Mouse (Mus musculus) kidney, embryonic 15.5 days (tissue): ENCODE data around the gene Dynlt1a. TPM values are rescaled to one million over a fixed set of nuclear protein-coding genes. Genes with fewer than 3 reads are reported as not detected.
A peak's percentile ranks its signal among the peaks of the same experiment; 100 is the strongest.
"Not testable (repeated sequence)": the region's sequence is repeated elsewhere in the genome, so short reads cannot be mapped to it uniquely, and the experiment has no call there.

Experiments
- ATAC-seq: fragments of 200-750 bp; cut with Nextera tagmentation; replicated peaks from 2 replicates; pipeline ENCODE4 v1.8.0; 2017; ENCODE audit warnings: moderate TSS enrichment; ENCODE audit not compliant: low FRiP score
- H3K27ac ChIP-seq: fragments of 300-500 bp; sonication (generic); 2 replicates; pipeline ENCODE4 v1.5.1; 2015; ENCODE audit warnings: mild to moderate bottlenecking, inconsistent platforms
- H3K27me3 ChIP-seq: fragments of 300-500 bp; sonication (generic); 2 replicates; pipeline ENCODE4 v1.6.1; 2015; ENCODE audit warnings: inconsistent platforms
- H3K36me3 ChIP-seq: fragments of 300-500 bp; sonication (generic); 2 replicates; pipeline ENCODE4 v1.6.1; 2015; ENCODE audit warnings: inconsistent platforms
- H3K4me1 ChIP-seq: fragments of 300-500 bp; sonication (generic); 2 replicates; pipeline ENCODE4 v1.6.1; 2015; ENCODE audit warnings: inconsistent platforms
- H3K4me2 ChIP-seq: fragments of 300-500 bp; sonication (generic); 2 replicates; pipeline ENCODE4 v1.6.1; 2015; ENCODE audit warnings: moderate library complexity, mild to moderate bottlenecking, inconsistent platforms
- H3K4me3 ChIP-seq: fragments of 300-500 bp; sonication (generic); replicated peaks from 2 replicates; pipeline ENCODE4 v1.5.1; 2015; ENCODE audit warnings: mild to moderate bottlenecking, inconsistent platforms
- H3K9ac ChIP-seq: fragments of 300-500 bp; sonication (generic); 2 replicates; pipeline ENCODE4 v1.6.1; 2015; ENCODE audit warnings: mild to moderate bottlenecking, inconsistent platforms
- H3K9me3 ChIP-seq: fragments of 300-500 bp; sonication (generic); replicated peaks from 2 replicates; pipeline ENCODE4 v1.6.1; 2016; ENCODE audit warnings: inconsistent platforms
- WGBS: fragments of 180-500 bp; shearing (Covaris S2); methylation state at CpG from one replicate; pipeline ENCODE4 v1.1.7; 2015; ENCODE audit warnings: mixed read lengths; 5-methylcytosine and 5-hydroxymethylcytosine counted together
- polyA plus RNA-seq: library from polyadenylated mRNA; unstranded; fragments of >200 nt; fragmentation: Nextera tagmentation; extraction: Ambion mirVana; gene quantifications from 2 replicates; pipeline ENCODE4 v1.2.1, GENCODE M21; 2015

Gene Dynlt1a
- polyA plus RNA-seq: 14.7 and 16.3 TPM in 2 replicates

GRCm38 (mm10) chr17:6317339-6317985, at the start of gene Dynlt1a:
Gene Dynlt1a, minus strand, starts transcription at chr17:6317500.
- peak within 1 kb of the TSS; percentile 48 for H3K4me3 ChIP-seq
- not testable (repeated sequence) for H3K27me3 ChIP-seq, H3K27ac ChIP-seq, H3K9me3 ChIP-seq, H3K36me3 ChIP-seq, H3K9ac ChIP-seq, H3K4me1 ChIP-seq
- ATAC-seq: peak; percentile 95
- 11% methylated on average over 22 of the region's 23 CpGs for WGBS
- peak within 1 kb of the TSS; percentile 70 for H3K4me2 ChIP-seq

- H3K9me3 ChIP-seq, H3K4me1 ChIP-seq, H3K4me2 ChIP-seq, H3K27ac ChIP-seq, H3K27me3 ChIP-seq, H3K9ac ChIP-seq, H3K4me3 ChIP-seq, H3K36me3 ChIP-seq, ATAC-seq: not testable (repeated sequence)
- 85% methylated on average over 10 of the region's 10 CpGs for WGBS
Measured at GRCm38 (mm10) chr17:6355256-6355655, 38.0 kb upstream of the Dynlt1a start.

- not testable (repeated sequence) for H3K4me1 ChIP-seq, H3K4me3 ChIP-seq, H3K27ac ChIP-seq, H3K4me2 ChIP-seq, H3K9ac ChIP-seq, H3K36me3 ChIP-seq, H3K9me3 ChIP-seq, H3K27me3 ChIP-seq
- WGBS: no CpG with 5 or more reads among the region's 12 CpGs
- 0 out of 2 replicates have a peak, but pooled peaks have one; percentile 15 for ATAC-seq
Measured at GRCm38 (mm10) chr17:6342606-6343294, 25.4 kb upstream of the Dynlt1a start.

- ATAC-seq, H3K4me3 ChIP-seq, H3K27ac ChIP-seq, H3K4me1 ChIP-seq, H3K27me3 ChIP-seq, H3K36me3 ChIP-seq, H3K4me2 ChIP-seq, H3K9me3 ChIP-seq, H3K9ac ChIP-seq: not testable (repeated sequence)
- WGBS: 71% methylated on average over 4 of the region's 4 CpGs
Measured at GRCm38 (mm10) chr17:6328997-6329396, 11.7 kb upstream of the Dynlt1a start.

- H3K4me1 ChIP-seq, H3K9me3 ChIP-seq, H3K27ac ChIP-seq, H3K36me3 ChIP-seq, H3K4me2 ChIP-seq, H3K27me3 ChIP-seq, H3K9ac ChIP-seq, ATAC-seq, H3K4me3 ChIP-seq: not testable (repeated sequence)
- 90% methylated on average over 7 of the region's 7 CpGs for WGBS
Measured at GRCm38 (mm10) chr17:6327554-6327953, 10.3 kb upstream of the Dynlt1a start.

GRCm38 (mm10) chr17:6325543-6325942, 8.2 kb upstream of the Dynlt1a start:
- not testable (repeated sequence) for H3K36me3 ChIP-seq, H3K27me3 ChIP-seq, H3K4me2 ChIP-seq, H3K9me3 ChIP-seq, H3K4me1 ChIP-seq, H3K9ac ChIP-seq, H3K27ac ChIP-seq, ATAC-seq, H3K4me3 ChIP-seq
- WGBS: 59% methylated on average over 6 of the region's 6 CpGs

- not testable (repeated sequence) for H3K4me3 ChIP-seq, ATAC-seq, H3K27ac ChIP-seq, H3K9ac ChIP-seq, H3K4me1 ChIP-seq, H3K4me2 ChIP-seq, H3K9me3 ChIP-seq, H3K36me3 ChIP-seq, H3K27me3 ChIP-seq
- whole genome bisulfite sequencing: 62% methylated on average over 10 of the region's 10 CpGs
Measured at GRCm38 (mm10) chr17:6325021-6325420, 7.7 kb upstream of the Dynlt1a start.

GRCm38 (mm10) chr17:6321778-6322101, 4.4 kb upstream of the Dynlt1a start:
- not testable (repeated sequence) for ATAC-seq, H3K4me2 ChIP-seq, H3K4me1 ChIP-seq, H3K9ac ChIP-seq, H3K4me3 ChIP-seq, H3K36me3 ChIP-seq, H3K27ac ChIP-seq, H3K27me3 ChIP-seq, H3K9me3 ChIP-seq
- no CpG with 5 or more reads among the region's 10 CpGs for WGBS

GRCm38 (mm10) chr17:6321081-6321777, 3.9 kb upstream of the Dynlt1a start:
- not testable (repeated sequence) for H3K27ac ChIP-seq, H3K36me3 ChIP-seq, H3K4me2 ChIP-seq, H3K9me3 ChIP-seq, H3K9ac ChIP-seq, H3K4me1 ChIP-seq, H3K4me3 ChIP-seq, H3K27me3 ChIP-seq
- WGBS: 7% methylated on average over 6 of the region's 60 CpGs
- 0 out of 2 replicates have a peak, but pooled peaks have one; percentile 33 for ATAC-seq

- not testable (repeated sequence) for H3K27me3 ChIP-seq, H3K9ac ChIP-seq
- 3% methylated on average over 38 of the region's 38 CpGs for WGBS
Measured at GRCm38 (mm10) chr17:6316379-6317126, 747 bp downstream of the Dynlt1a start.

GRCm38 (mm10) chr17:6315706-6316105, 1.6 kb downstream of the Dynlt1a start:
- not testable (repeated sequence) for H3K9me3 ChIP-seq, H3K4me2 ChIP-seq, H3K27me3 ChIP-seq, H3K27ac ChIP-seq, H3K36me3 ChIP-seq, H3K9ac ChIP-seq, ATAC-seq, H3K4me1 ChIP-seq, H3K4me3 ChIP-seq
- 47% methylated on average over 4 of the region's 4 CpGs for WGBS

More at GRCm38 (mm10) chr17:6316379-6317126, 747 bp downstream of the Dynlt1a start:
- H3K4me1 ChIP-seq, H3K36me3 ChIP-seq, H3K9me3 ChIP-seq, H3K27ac ChIP-seq: not testable (repeated sequence)
- peak overlapping the region; percentile 48 for H3K4me3 ChIP-seq
- 0 out of 2 replicates have a peak, but pooled peaks have one; percentile 34 for ATAC-seq
- peak overlapping the region; percentile 70 for H3K4me2 ChIP-seq

- H3K27ac ChIP-seq, H3K9ac ChIP-seq, H3K4me3 ChIP-seq, H3K36me3 ChIP-seq, ATAC-seq, H3K27me3 ChIP-seq, H3K9me3 ChIP-seq, H3K4me2 ChIP-seq, H3K4me1 ChIP-seq: not testable (repeated sequence)
- 71% methylated on average over 2 of the region's 3 CpGs for WGBS
Measured at GRCm38 (mm10) chr17:6314493-6314892, 2.8 kb downstream of the Dynlt1a start.
